Mouse (Mus musculus) embryo, embryonic 10.5 days (tissue): ENCODE data around the gene Mvb12a.

Experiments
- DNase-seq: peaks from one replicate; pipeline ENCODE4 v3.0.0-alpha.2; 2015; ENCODE audit warnings: low spot score

Gene Mvb12a

GRCm38 (mm10) chr8:71542632-71543343 is at the start of gene Mvb12a:
TSS of gene Mvb12a (plus strand) at chr8:71542922.
- DNase-seq: peak; percentile 100

GRCm38 (mm10) chr8:71495039-71495438 is 47.7 kb upstream of the Mvb12a start:
- DNase-seq: peak; percentile 91

GRCm38 (mm10) chr8:71495811-71496210 is 46.9 kb upstream of the Mvb12a start:
- no peak for DNase-seq

- DNase-seq: peak; percentile 39
Observed at GRCm38 (mm10) chr8:71496481-71496880, 46.2 kb upstream of the Mvb12a start.

GRCm38 (mm10) chr8:71497077-71497645 is 45.6 kb upstream of the Mvb12a start:
- no peak for DNase-seq

GRCm38 (mm10) chr8:71497881-71498501 is 44.7 kb upstream of the Mvb12a start:
- DNase-seq: peak; percentile 35

- DNase-seq: peak; percentile 66
Observed at GRCm38 (mm10) chr8:71498816-71499690, 43.7 kb upstream of the Mvb12a start.

- DNase-seq: no peak
Observed at GRCm38 (mm10) chr8:71504349-71504748, 38.4 kb upstream of the Mvb12a start.

GRCm38 (mm10) chr8:71505326-71505725 is 37.4 kb upstream of the Mvb12a start:
- no peak for DNase-seq

- DNase-seq: no peak
Observed at GRCm38 (mm10) chr8:71505979-71506378, 36.7 kb upstream of the Mvb12a start.

- DNase-seq: peak; percentile 93
Observed at GRCm38 (mm10) chr8:71507589-71508104, 35.1 kb upstream of the Mvb12a start.

GRCm38 (mm10) chr8:71509316-71509715 is 33.4 kb upstream of the Mvb12a start:
- DNase-seq: no peak

- DNase-seq: peak; percentile 36
Observed at GRCm38 (mm10) chr8:71511644-71512043, 31.1 kb upstream of the Mvb12a start, which contains the start of gene Plvap. TSS of gene Plvap (minus strand) at chr8:71511752.

- no peak for DNase-seq
Observed at GRCm38 (mm10) chr8:71513018-71513754, 29.5 kb upstream of the Mvb12a start.

- DNase-seq: no peak
Observed at GRCm38 (mm10) chr8:71515043-71515442, 27.7 kb upstream of the Mvb12a start.

- DNase-seq: peak; percentile 62
Observed at GRCm38 (mm10) chr8:71516786-71517185, 25.9 kb upstream of the Mvb12a start.

- peak; percentile 91 for DNase-seq
Observed at GRCm38 (mm10) chr8:71519037-71519825, 23.5 kb upstream of the Mvb12a start.

GRCm38 (mm10) chr8:71521634-71522033 is 21.1 kb upstream of the Mvb12a start:
- peak; percentile 97 for DNase-seq

- no peak for DNase-seq
Observed at GRCm38 (mm10) chr8:71525226-71526050, 17.3 kb upstream of the Mvb12a start, which contains the start of gene Ccdc194. TSS of gene Ccdc194 (minus strand) at chr8:71525711.
